Mouse (Mus musculus): ENCODE measurements around the gene 4933427D14Rik.
A peak's percentile ranks its signal among the peaks of the same experiment; 100 is the strongest.

Gene 4933427D14Rik

GRCm38 (mm10) chr11:72145182-72145876 is 61.9 kb downstream of the 4933427D14Rik start:
- no peak for DNase-seq (ENCODE audit: extremely low read depth, insufficient read length, low spot score)

- DNase-seq (ENCODE audit: extremely low read depth, insufficient read length, low spot score), result peak; percentile 76
Measured at GRCm38 (mm10) chr11:72142889-72143288, 64.4 kb downstream of the 4933427D14Rik start.

GRCm38 (mm10) chr11:72140198-72140597 is 67.1 kb downstream of the 4933427D14Rik start:
- DNase-seq (ENCODE audit: extremely low read depth, insufficient read length, low spot score), result no peak

- DNase-seq (ENCODE audit: extremely low read depth, insufficient read length, low spot score), result no peak
Measured at GRCm38 (mm10) chr11:72136231-72136982, 70.9 kb downstream of the 4933427D14Rik start.

DNA sequence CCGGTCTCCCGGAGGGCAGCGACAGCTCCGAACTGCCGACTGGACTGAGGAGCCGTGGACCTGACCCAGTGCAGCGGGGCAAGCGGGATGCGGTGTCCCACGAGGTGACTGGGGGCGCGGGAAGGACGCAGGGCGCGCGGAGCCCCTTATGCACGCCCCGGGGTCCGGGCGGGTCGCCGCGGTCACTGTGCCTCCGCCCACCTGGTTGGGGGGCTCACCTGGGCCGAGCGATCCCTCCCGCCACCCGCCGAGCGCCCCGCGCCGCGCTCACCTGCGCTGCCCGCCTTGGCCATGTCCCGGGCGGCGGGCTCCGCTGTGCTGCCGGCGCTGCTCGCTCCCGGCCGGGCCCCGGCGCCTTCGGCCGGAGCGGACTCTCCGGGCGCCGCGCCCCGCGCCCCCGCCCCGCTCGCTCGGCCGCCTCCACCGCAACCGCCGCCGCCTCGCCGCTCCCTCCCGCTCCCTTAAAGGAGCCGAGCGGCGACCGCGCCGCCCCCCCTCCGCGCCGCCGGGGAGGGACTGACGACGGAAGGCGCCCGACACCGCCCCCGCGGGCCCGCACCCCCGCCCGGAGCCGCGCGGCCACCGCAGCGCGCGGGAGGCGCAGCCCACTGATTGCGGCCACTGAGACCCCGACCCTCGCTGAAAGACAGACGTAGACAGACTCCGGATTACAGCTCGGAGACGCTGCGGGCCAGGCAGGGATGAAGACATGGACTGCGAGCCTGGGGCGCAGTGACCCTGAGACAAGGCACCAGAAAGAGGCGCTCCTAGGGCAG is 71.7 kb downstream of the 4933427D14Rik start, which contains the start of gene Pitpnm3:
Pitpnm3 (minus strand) TSS at position 396 of the 776 bp plus-strand sequence.
- no peak for DNase-seq (ENCODE audit: extremely low read depth, insufficient read length, low spot score)

- no peak for DNase-seq (ENCODE audit: extremely low read depth, insufficient read length, low spot score)
Measured at GRCm38 (mm10) chr11:72134536-72135382, 72.5 kb downstream of the 4933427D14Rik start.

DNA sequence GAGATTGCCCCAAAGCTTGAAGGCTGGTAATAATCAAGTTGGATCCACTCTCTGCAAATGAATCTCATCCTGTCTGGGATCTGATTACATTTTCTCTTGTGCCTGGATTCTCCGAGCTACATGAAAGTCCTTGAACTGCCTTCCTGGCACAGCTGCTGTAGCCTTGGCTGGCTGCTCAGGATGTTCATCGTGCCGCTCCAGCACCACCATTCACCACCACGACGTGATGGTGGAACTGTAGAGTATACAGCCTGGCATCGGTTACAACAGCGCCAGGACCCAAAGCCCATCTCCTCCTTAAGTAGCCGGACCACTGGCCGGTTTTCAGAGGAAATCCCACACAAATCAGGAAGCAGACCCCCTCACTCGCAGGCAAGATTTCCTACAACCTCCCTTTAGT is 74.2 kb downstream of the 4933427D14Rik start:
- no peak for DNase-seq (ENCODE audit: extremely low read depth, insufficient read length, low spot score)

DNA sequence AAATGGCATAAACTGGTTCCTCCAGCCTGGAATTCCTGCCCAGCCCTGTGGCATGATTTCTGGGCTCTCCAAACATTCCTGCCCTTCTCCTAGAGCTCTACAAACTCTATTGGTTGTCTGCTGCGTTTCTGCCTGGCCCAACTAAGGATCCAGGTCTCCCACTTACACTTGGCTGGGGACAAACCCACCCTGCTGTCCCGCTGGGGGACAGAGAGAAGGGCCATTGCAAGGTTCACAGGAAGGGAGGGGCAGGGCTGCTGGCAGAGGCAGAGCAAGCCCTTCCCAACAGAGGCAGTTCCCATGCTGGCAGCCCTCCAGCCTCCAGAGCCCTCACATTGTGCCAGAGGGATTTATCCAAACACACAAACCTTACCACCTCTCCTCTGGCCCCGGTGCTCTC is 75.0 kb downstream of the 4933427D14Rik start:
- peak; percentile 70 for DNase-seq (ENCODE audit: extremely low read depth, insufficient read length, low spot score)

GRCm38 (mm10) chr11:72131697-72132096 is 75.6 kb downstream of the 4933427D14Rik start:
- DNase-seq (ENCODE audit: extremely low read depth, insufficient read length, low spot score), result no peak

DNA sequence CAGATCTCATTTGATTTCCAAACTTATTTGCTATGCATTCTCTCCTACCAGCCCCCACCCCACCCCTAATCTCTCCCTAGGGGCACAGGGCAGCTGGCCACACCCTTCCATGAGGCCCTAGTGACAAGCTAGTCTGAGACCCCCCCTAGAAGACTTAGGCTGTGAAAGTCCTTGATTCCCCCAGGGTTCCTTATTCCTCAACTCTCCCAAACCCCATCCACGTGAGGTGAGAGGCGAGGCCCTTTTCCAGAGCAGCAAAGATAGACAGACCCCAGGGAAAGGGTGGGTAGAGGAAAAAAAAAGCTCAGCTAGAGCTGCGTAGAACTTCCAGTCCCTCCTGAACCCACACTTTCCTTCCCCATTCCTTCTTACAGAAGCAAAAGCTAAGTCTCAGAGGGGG is 76.4 kb downstream of the 4933427D14Rik start:
- no peak for DNase-seq (ENCODE audit: extremely low read depth, insufficient read length, low spot score)

- DNase-seq (ENCODE audit: extremely low read depth, insufficient read length, low spot score), result peak; percentile 37
Measured at GRCm38 (mm10) chr11:72130472-72130871, 76.8 kb downstream of the 4933427D14Rik start.

- no peak for DNase-seq (ENCODE audit: extremely low read depth, insufficient read length, low spot score)
Measured at GRCm38 (mm10) chr11:72130021-72130420, 77.2 kb downstream of the 4933427D14Rik start.

DNA sequence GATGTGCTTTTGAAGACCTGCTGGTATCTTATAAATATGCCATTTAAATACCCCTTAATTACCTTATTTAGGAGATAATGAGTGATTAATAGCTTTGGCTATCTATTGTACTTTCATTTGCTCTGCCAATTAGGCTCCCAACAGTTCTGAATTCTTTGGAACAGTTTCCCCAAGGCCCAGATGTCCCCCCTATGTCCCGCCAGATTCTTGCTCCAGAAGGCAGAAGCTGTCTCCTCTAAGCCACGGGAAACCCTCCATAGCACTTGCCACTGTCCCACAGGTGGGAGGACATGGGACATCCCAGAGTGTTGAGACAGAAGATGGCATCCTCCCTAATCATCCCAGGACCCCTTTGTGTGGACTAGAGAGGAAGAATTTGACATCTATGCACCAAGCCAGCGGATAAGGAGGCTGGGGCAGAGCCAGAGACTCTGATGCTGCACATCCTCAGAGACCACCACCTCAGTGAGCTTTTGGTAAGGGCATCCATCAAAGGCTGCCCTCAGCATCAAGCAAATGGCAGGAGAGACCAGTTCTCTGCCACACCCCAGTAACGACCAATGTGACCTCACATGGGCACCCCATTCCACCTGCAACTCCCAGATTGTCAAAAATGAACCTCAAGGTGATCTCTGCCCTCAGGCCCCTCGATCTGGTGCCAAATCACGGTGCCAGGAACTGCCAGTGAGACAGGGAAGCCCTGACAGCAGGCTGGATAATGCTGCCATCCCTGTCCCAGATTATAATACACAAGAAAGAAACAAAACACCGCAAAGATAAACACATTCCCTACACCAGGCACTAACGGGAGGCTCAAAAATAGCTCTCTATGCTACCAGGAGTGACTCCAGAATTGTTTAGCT is 78.0 kb downstream of the 4933427D14Rik start:
- DNase-seq (ENCODE audit: extremely low read depth, insufficient read length, low spot score), result no peak

DNA sequence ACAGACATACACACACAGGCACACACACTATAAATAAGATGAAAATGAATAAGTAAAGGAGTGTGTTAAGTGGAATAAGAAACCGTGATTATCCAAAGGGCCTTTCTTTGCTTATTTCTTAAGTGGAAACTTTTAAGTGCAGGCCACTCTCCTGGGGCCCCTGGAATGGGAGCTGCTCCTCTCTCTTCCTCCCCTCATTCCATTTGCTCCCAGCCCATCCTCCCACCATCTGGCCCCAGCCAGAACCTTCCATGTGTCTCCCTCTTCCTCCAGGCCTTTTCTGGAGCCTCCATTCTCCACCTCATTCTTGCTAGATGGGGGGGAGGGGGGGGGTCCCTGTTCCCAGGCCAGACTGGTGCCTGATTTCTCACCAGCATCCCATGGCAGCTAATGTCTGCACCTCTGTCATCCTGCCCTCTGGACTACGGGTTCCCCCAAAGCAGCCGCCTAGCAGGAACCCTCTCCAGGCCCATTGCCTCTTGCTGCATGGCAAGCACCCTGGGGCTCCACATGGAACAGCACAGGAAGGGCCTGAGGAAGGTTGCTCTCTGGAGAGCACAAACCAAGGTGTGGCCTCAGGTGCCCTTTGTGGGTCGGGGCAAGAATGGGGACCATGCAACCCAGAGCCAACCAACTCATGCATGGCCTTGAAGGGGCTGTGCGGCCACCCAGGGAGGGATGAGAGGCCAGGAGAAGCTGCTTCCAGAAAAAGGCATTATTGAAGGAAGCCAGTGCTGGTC is 79.6 kb downstream of the 4933427D14Rik start:
- DNase-seq (ENCODE audit: extremely low read depth, insufficient read length, low spot score), result no peak

GRCm38 (mm10) chr11:72125781-72126180 is 81.5 kb downstream of the 4933427D14Rik start:
- DNase-seq (ENCODE audit: extremely low read depth, insufficient read length, low spot score), result no peak

DNA sequence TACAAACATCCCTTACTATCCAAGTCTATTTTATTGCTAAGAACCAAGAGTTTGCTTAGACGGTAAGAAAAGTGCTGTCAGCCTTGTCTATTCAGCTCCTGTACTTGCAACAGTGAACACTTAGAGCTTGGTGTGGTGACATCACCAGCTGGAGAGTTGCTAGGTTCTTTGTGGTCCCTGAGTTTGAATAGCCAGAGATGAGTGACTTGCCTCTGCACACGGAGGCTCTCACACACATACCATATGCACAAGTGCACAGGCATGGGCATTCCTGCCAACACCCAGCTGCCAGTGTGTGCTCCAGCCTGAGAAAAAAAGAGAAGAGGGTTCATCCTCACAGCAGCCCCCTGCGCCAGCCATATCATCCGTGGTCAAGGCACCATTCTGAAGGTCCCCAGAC is 83.7 kb downstream of the 4933427D14Rik start:
- no peak for DNase-seq (ENCODE audit: extremely low read depth, insufficient read length, low spot score)

- DNase-seq (ENCODE audit: extremely low read depth, insufficient read length, low spot score), result no peak
Measured at GRCm38 (mm10) chr11:72120354-72120753, 86.9 kb downstream of the 4933427D14Rik start.

DNA sequence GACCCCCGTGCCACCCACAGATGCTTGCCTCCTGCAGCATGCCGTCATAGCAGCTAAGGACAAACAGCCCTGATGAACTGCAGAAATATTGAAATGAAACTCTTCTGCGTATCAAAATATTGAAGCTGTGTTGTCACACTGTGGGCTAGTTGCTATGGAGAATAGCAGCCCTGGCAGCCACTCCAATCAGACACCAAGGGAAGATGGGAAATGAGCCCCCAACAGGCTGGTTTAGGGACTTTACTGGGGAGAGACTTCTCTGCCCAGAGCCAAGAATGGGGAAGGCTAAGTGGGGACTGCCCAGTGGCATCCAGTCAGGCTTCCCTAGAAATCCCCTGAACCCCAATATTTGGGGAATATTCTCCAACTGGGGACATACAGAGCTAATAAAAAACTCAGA is 88.6 kb downstream of the 4933427D14Rik start:
- DNase-seq (ENCODE audit: extremely low read depth, insufficient read length, low spot score), result no peak

DNA sequence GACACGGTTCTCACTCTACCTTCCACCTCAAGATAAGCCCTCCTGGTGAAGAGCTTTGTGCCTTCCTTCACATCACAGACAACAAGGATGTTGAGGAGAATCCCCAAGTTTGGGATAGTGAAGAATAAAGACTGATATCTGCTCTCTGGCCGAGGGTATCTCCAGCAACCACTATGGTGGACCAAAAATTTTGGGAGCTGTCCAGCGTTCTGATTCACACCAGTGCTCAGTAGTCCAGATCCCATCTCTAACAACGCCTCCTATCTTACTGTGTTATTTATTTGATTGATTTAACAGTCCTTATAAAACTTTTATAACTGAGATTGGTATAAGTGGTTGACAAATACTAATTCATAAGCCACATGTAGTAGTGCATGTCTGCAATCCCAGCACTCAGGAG is 94.0 kb downstream of the 4933427D14Rik start:
- DNase-seq (ENCODE audit: extremely low read depth, insufficient read length, low spot score), result no peak

Data from 3134 (cell line).